Mouse (Mus musculus) CH12.LX (cell line): ENCODE data around the gene Arhgap29.

Source experiments
- BHLHE40 ChIP-seq: IDR thresholded peaks from 2 replicates; pipeline ENCODE4 v1.6.1; 2011; ENCODE audit warnings: mild to moderate bottlenecking, low read depth, low read length, improper control_type of control experiment
- RCOR1 ChIP-seq: conservative IDR thresholded peaks from 2 replicates; pipeline ENCODE4 v1.6.1; 2012; ENCODE audit warnings: low read depth, mild to moderate bottlenecking, inconsistent platforms, low read length, improper control_type of control experiment
- USF2 ChIP-seq: conservative IDR thresholded peaks from 2 replicates; pipeline ENCODE4 v1.6.1; 2011; ENCODE audit warnings: low read depth, low read length, improper control_type of control experiment

DNA sequence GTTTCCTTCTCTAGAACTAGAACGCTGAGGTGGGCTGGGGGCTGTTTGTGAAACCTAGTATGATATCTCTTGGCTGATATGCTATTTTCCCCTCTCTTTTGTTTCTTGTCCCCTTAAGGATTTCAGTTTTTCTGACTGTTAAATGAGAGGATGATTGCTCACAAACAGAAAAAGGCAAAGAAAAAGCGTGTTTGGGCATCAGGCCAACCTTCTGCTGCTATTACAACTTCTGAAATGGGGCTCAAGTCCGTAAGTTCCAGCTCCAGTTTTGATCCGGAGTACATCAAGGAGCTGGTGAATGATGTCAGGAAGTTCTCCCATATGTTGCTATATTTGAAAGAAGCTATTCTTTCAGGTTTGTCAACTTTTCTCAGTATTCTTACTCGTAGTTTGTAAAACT, 21.4 kb downstream of the Arhgap29 start:
- TF ChIP-seq USF2 (no peak), RCOR1 (no peak), BHLHE40 (no peak)
